Mouse (Mus musculus) NIH3T3 (cell line): ENCODE data around the gene Slc25a12.
A peak's percentile ranks its signal among the peaks of the same experiment; 100 is the strongest.

Experiments
- DNase-seq: peaks from one replicate; pipeline ENCODE4 v3.0.0-alpha.2; 2012; ENCODE audit warnings: low read depth

The Slc25a12 gene

DNA sequence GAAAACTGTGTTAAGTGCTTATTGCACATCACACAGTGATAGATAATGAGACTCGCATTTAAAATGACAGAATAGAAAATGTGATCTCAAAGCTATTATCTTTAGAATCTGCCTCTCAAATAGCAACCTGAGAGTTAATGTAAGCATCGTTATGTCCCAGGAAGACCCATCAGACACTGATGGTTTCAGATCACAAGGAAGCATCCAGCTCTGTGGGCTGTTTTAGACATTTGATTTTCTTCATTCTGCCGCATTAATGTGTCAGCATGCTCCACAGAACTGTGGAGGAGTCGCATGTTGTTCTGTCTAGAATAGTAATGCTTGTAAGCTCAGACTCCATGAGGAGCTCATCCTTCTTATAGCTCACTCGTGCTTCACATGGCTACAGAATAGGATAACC is 121.5 kb downstream of the Slc25a12 start:
- no peak for DNase-seq

DNA sequence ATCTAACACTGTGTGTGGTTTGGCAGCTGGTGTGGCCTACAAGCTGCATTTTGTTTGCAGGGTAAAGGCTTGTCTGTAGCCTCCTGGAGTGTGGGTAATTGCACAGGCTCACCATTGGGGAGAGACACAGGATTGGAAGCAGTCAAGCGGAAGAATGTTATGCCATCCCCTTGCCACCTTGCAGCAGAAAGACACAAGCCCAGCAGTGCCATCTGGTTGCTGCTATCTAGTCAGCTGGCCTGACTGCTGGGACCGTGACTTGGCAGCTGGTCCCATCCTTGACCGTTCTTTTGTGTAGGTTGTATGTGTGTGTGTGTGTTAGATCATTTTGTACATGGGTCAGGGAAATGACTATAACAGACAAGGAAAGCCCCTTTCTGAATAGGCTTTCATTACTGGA is 122.1 kb downstream of the Slc25a12 start:
- no peak for DNase-seq

DNA sequence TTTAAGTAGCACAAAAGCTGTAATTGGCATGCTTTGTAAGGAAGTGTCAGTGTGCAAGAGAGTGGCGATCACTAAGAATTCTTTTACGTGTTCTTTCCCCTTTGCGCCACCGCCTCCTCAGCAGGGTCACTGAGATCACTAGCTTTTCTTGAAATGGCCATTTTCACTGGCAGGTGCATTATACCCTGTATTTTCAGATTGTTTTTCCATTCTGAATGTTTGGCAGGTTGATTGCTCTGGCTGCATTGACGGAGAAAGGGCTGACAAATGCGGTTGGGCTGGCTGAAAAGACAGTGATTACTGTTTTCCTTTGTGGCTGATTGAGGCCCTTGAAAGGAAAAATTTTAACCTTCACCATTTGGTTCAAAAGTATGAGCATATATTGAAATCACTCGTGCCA is 122.7 kb downstream of the Slc25a12 start:
- DNase-seq, result no peak

DNA sequence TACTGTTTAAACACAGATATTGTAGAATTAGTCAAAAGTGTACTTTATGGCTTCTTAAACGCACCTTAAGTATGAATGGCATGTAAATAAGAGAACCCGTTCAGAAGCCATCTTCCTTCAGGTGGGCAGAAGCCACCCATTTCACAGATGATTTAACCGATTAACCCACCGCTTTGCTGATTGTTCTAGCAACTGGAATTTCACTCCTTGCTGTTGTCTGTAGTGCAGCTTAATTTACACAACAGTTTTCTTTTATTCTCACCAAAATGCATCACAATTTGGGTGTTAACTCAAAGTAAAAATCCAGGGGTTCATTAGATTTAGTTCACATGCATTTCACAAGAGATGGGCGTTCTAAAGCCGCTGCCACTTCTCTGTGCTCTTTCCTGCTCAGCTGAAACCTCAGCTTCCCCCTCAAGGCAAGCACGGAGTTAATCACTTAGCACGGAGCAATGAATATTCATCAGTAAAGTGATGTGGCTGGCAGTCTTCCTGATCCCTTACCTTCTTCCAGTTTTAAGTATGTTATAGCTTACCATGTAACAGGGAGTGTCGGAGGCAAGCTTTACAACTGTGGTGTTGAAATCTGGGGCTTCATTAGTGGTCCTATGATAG is 124.4 kb downstream of the Slc25a12 start:
- DNase-seq, result no peak

DNA sequence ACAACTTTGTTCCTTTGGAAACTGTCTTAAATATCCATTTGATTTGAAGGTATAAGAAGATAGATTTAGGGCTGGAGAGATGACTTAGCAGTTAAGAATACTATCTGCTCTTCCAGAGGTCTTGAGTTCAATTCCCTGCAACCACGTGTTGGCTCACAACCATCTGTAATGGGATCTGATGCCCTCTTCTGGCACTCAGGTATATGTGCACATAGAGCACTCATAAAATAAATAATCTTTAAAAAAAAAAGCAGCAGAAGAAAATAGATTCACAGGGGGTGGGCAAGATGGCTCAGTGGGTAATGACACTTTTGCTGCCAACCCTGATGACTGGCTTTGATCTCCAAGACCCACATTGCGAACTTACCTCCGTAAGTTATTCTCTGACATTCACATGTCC is 125.4 kb downstream of the Slc25a12 start:
- DNase-seq, result peak; percentile 13

- no peak for DNase-seq
Observed at GRCm38 (mm10) chr2:71241505-71241904, 126.0 kb downstream of the Slc25a12 start.

- DNase-seq, result no peak
Observed at GRCm38 (mm10) chr2:71236009-71236408, 131.5 kb downstream of the Slc25a12 start.

DNA sequence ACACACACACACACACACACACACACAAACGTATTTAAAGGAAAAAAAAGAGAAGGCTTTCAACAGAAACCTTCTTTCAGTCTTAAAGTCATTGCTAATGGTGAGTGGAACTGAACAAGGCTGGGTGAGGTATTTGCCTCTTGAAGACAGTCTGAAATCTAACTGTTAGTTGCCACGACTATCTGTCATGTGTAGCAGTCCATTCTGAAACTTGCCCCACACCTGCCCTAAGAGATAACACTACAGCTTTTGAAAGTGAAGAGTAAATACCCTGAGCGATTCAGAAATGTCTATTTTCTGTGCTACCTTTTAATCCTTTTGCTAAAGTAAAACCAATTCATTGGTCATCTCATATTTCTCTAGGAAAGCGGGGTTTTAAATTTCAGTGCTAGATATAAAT is 132.1 kb downstream of the Slc25a12 start:
- no peak for DNase-seq

DNA sequence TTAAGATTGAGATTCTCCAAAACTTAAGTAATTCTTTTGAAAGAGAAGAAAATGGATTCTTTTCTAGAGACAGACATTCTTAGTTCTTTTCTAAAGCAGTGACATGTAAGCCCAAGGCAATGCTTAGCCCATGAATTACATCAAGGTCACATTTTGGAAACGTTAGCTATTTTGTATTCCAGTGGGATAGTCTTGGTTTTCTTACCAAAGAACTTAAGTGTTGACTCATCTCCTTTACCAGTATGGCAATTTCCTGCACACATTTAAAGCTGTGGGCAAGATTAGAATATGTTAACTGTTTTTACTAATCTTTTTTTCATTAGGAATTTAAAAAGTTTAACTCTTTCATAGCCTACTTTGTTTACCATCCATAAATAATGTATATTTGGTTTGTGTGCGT is 134.6 kb downstream of the Slc25a12 start:
- DNase-seq, result peak; percentile 40

- DNase-seq, result peak; percentile 35
Observed at GRCm38 (mm10) chr2:71231951-71232350, 135.6 kb downstream of the Slc25a12 start.

- DNase-seq, result no peak
Observed at GRCm38 (mm10) chr2:71229603-71230002, 137.9 kb downstream of the Slc25a12 start.

DNA sequence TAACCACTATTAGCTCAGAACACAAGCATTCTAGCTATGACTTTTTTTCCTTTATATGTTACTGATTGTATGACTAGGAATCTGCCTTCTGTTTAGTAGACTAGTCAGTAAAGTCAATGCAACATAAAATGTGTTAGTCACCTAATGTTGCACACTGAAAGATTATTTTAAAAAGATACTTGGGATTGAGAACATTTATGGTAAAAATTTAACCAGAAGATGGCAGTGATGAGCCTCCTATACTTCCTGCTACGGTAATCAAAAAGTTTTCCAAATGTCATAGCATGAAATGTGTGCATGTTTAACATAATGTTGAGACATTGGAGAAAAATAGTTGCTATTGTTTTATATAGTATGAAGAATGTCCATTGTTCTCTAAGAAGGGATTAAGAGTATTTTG is 140.2 kb downstream of the Slc25a12 start:
- DNase-seq, result peak; percentile 67
